Mouse (Mus musculus): ENCODE measurements around the gene B9d1. TPM values are rescaled to one million over a fixed set of nuclear protein-coding genes. Genes with fewer than 3 reads are reported as not detected.

B9d1 gene
- total RNA-seq, 1 experiment from 2014 or later: 3.1 TPM

DNA sequence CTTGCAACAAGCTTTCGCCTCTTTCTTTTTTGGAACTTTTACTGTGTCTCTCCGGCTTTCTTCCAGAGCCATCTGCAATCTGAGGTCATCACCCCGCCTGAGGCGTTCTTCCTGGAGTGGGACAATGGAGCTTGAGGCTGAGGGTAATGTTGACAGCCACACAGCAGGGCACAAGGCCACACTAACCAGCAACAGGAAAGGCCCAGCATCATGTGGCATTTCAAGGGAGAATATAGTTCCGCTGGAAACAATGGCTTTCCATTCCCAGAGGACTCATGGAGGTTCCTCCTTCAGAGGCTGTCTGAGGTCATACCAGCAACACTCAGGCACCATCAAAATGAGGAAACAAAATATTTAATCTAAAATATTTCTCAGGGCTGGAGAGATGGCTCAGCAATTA lies 28.6 kb downstream of the B9d1 start:
- ATAC-seq (replicated peaks; ENCODE audit: low read depth, poor library complexity, severe bottlenecking): no peak

DNA sequence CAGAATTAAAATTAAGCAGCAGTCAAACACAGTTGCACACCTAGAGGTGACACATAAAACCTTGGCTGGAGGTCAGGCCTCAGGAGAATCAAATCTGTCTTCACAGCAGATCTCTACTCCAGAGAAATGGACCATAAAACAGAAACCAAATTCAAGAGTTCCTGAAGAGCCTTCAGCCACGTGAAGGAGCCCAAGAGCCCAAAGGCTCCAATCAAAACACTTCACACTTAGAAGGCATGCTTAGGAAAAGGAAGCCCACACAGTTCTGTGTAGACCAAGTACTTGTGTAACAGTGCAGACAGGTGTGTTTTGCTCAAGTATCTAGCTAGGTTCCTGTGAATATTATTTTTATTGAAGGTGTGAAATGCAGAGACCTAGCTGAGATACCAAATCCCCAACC lies 30.6 kb downstream of the B9d1 start:
- ATAC-seq (replicated peaks; ENCODE audit: low read depth, poor library complexity, severe bottlenecking): no peak

DNA sequence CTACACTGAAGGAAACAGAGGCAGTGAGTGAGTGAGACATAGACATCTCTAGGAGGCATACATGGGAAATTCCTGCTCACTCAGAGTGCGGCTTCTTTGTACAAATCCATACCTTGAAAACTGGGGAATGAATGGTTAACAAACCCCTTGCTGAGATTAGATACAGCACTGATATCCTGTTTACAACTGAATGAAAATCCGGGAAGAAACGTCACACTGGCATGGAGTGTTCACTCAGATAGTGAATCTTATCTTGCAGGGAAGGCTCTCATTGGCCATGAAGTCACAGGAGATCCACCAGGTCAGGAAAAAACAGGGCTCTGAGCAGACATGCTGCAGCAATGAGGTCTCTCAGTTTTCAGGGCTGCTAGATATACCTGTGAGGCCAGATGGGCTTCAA lies 32.0 kb downstream of the B9d1 start:
- ATAC-seq (replicated peaks; ENCODE audit: low read depth, poor library complexity, severe bottlenecking): no peak

DNA sequence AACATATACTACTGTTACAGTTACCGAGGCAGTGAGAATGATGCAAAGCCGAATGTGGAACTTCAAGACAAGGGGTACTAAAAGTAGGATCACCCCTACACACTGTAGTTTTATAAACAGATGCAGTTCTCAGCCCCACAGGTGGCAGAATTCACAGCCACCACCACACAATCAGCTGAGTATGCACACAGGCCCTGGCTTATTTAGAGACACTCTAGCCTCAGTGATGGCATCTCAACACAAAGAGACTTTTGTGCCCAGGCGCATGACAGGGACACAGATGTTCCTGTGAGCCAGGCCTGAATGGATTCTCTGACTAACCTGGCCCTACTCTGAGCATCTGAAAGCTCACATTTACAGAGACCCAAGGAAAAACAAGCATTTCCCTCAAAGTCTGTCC lies 32.4 kb downstream of the B9d1 start:
- no peak for ATAC-seq (replicated peaks; ENCODE audit: low read depth, poor library complexity, severe bottlenecking)

DNA sequence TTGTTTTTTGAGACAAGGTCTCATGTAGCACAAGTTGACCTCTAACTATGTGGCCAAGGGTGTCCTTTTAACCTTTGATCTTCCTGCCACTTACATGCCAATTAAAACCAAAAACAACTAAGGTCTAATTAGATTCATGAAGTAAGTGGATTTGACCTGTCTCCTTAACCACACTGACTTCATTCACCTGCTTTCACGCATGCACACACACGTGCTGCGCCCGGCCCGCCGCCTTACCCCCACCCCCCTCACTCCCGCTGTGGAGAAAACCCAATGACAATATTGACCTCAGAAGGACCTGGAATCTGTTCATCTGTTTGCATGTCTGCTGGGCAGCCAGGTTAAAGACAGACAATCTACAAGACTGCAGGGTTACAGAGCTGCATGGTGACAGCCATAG lies 35.7 kb downstream of the B9d1 start:
- ATAC-seq (replicated peaks; ENCODE audit: low read depth, poor library complexity, severe bottlenecking): no peak

DNA sequence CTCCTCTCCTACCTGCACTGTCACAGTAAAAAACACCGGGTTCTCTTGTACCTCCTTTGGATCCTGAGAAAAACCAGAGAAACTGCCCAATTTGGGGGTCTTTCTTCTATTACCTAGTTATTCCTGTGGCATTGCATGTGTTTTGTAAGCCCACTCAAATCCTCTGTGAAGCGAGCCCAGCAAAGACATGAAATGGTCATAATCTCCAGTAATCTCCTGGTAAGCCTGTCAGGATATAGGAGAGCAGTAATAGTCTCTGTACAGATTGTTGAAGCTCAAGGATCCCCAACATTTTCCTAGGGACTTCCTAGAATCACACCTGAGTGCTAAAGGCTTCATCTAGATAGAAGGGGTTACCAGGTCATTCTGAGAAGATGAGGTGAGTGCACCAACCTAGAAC lies 36.2 kb downstream of the B9d1 start:
- ATAC-seq (replicated peaks; ENCODE audit: low read depth, poor library complexity, severe bottlenecking): no peak

DNA sequence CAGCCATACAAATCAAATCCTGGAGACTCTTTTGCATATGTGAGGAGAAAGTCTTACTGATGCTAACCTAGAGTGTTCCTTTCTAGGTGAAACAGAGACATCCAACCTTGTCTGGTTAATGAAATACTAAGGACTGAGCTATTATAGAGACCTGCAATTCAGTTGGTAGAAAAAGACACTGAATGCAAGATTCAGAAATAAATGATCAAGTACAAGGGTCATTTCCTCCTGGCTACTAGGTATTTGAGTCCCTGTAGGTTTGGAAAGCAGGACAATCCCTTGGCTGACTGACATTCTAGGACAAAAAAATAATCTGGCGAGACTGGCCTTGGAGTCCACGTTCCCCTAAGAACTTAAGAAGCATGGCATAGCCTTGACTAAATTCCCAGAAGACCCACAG lies 40.6 kb downstream of the B9d1 start:
- ATAC-seq (replicated peaks; ENCODE audit: low read depth, poor library complexity, severe bottlenecking): no peak

DNA sequence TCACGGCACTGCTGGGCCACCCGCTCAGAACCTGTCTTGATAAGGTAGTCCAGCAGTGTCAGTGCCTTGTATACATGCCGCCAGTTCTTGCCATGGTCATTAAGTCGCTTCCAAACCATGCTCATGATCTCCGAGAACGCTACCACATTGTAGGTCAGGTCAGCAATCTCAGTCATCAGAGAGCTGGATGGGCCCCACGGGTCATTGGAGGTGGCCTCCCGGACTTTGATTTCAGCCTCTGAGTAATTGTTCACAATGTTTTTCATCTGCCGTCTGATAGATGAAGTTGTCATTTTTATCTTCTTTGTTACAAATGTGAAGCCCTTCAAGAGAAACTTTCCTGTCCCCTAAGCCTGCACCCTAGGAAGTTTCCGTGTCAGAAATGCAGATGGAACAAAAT lies 41.5 kb downstream of the B9d1 start:
- ATAC-seq (replicated peaks; ENCODE audit: low read depth, poor library complexity, severe bottlenecking): no peak

DNA sequence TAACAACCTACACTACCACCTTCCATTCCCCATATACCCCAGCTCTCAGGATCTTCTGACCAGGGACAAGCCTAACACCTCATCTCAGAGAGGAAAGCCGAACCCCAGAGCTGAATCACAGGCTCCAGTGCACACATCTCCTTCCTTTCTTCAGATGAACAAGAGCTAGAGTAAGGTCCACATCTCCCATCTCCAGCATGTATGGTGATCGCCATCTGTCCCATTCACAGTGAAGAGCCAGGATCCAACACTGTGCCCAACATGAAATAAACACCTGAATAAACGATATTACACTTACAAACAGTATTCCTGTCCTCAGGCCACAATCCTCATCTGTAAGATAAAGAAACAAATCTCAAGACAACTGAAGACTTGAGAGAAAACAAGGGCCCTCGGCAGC lies 42.8 kb downstream of the B9d1 start:
- no peak for ATAC-seq (replicated peaks; ENCODE audit: low read depth, poor library complexity, severe bottlenecking)

DNA sequence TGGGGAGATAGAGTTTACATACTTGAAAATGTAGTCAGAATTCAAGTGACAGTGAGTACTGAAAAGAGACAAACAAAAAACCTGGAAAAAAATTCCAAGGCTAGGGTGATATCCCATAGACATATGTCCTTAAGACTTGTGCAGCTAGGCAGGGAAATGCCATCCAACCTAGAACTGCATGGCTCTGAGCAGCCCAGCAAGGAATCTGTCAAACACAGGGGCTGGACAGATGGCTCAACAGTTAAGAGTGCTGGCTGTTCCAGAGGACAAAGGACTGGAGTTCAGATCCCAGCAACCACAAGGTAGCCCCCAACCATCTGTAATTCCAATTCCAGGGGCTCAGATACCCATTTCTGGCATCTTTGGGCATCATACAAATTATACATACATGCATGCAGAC lies 45.7 kb downstream of the B9d1 start:
- ATAC-seq (replicated peaks; ENCODE audit: low read depth, poor library complexity, severe bottlenecking): no peak

DNA sequence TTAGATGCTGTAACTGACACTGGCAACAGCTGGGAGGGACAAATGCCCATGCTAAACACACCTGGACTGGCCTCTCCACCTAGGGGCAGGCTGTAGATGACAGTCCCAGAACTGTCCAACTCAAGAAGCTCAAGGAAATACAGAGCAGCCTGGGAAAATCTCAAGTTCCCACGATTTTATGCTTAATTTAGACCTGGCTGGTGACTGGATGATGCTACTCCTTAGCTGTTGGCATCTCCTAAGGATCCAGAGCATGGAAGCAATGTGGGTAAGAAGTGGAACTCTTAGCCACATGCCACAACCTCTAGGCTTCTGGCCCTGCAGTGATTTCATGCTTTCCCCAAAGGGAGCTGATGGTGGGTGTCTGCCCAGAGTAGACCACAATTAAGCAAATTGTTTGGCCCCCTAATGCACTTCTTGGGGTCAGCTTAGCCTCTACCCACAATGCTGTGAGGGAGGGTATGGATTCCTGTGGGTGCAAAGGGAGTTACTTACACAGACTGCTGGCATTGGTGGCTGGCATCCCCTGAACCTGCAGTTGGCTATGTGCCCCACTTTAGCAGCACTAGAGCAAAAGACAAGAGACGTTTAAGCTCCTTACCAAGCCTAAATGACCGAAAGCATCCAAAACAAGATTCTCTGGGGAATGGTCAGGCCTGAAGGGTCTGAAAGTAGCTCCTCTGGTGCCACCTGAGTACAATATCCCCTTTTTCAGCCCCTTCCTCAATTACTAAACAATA lies 48.2 kb downstream of the B9d1 start:
- no peak for ATAC-seq (replicated peaks; ENCODE audit: low read depth, poor library complexity, severe bottlenecking)

DNA sequence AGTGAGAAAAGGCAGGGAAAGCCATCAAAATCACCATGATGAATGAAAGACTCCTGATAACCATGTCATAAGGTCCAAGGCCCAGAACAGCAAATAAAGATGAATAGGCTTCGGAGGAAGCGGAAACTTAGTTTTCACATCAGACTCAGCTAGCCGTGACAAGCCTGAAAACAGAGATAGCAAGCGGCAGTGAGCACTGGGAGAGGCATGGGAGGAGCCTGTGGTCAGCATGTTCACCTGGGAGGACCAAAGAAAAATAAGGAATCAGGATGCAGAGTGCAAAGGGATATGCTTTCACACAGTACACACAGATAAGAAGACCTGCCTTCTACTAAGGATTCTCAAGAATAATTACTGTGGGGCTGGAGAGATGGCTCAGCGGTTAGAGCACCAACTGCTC lies 54.6 kb downstream of the B9d1 start:
- no peak for ATAC-seq (replicated peaks; ENCODE audit: low read depth, poor library complexity, severe bottlenecking)

DNA sequence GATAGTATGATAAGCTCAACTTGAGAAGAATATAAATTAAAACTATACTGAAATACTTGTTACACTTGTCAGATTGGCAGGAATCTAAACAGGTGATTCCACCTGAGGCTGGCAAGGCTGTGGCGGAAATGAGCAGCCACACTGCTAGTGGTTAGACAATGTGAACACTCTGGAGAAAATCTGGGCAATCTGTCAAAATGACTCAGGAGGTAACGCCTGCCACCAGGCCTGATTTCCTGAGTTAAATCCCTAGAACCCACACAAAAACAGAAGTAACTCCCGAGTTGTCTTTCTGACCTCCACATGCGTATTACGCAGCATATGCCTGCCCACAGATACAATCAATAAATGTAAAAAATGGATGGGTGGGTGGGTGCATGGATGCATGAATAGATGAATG lies 57.5 kb downstream of the B9d1 start:
- peak; percentile 42; the same call in 1 of the 2 replicates for ATAC-seq (replicated peaks; ENCODE audit: low read depth, poor library complexity, severe bottlenecking)

Other genes with a start within 250 kb of the B9d1 start
- gene Aldh3a2, start 237.7 kb upstream of the B9d1 start, total RNA-seq (2017): 14.5 and 37.3 TPM in 2 replicates
- not detected in 2 replicates for gene Slc47a2, start 162.3 kb upstream of the B9d1 start, total RNA-seq (2017)
- not detected in 2 replicates for gene Slc47a1, start 126.8 kb upstream of the B9d1 start, total RNA-seq (2017)
- not detected in 2 replicates for gene Rnf112, start 51.0 kb upstream of the B9d1 start, total RNA-seq (2017)
- gene Mfap4, start 19.7 kb upstream of the B9d1 start, total RNA-seq (2017): not detected in 2 replicates
- gene Mapk7, start 10.7 kb upstream of the B9d1 start, total RNA-seq (2017): 16.7 and 20.3 TPM in 2 replicates
- gene Epn2, start 74.5 kb downstream of the B9d1 start, total RNA-seq (2017): 2.1 TPM in 1 of 2 replicates, not detected in the other
- 0.37 TPM in 1 of 2 replicates, not detected in the other for gene Grap, start 148.1 kb downstream of the B9d1 start, total RNA-seq (2017)
- not detected in 2 replicates for gene Fam83g, start 178.9 kb downstream of the B9d1 start, total RNA-seq (2017)
- not detected in 2 replicates for gene Slc5a10, start 215.7 kb downstream of the B9d1 start, total RNA-seq (2017)

All from common myeloid progenitor, adult 5-6 weeks (primary cell).